Mouse (Mus musculus) ES-E14 (cell line): ENCODE measurements around the gene Chrm3. TPM values are rescaled to one million over a fixed set of nuclear protein-coding genes. Genes with fewer than 3 reads are reported as not detected.

Experiments used
- DNase-seq: peaks from one replicate; pipeline ENCODE4 v3.0.0-alpha.2; 2013; ENCODE audit warnings: low read depth, low spot score
- H3K27ac ChIP-seq: 2 replicates; pipeline ENCODE4 v1.5.1; 2012; ENCODE audit warnings: low read depth, mild to moderate bottlenecking, low read length, moderate library complexity, mixed read lengths; ENCODE audit not compliant: poor library complexity, insufficient read depth, severe bottlenecking
- H3K36me3 ChIP-seq: 2 replicates; pipeline ENCODE4 v1.6.1; 2012; ENCODE audit warnings: mild to moderate bottlenecking, low read length, moderate library complexity, mixed read lengths; ENCODE audit not compliant: control insufficient read depth, poor library complexity, insufficient read depth, severe bottlenecking
- H3K4me1 ChIP-seq, 2 experiments: fragments of 150-350 bp in 1 of 2; sonication (generic) in 1 of 2; 2 replicates each; pipeline ENCODE4 v1.6.1; 2012; ENCODE audit warnings: low read length in 2 of 2, mild to moderate bottlenecking in 1 of 2, mixed read lengths in 1 of 2; ENCODE audit not compliant: control insufficient read depth in 2 of 2, insufficient read depth in 2 of 2, poor library complexity in 1 of 2
- H3K4me3 ChIP-seq, 2 experiments: fragments of 150-350 bp in 1 of 2; sonication (generic) in 1 of 2; 2 replicates each; pipeline ENCODE4 v1.5.1; 2012; ENCODE audit warnings: low read length in 2 of 2, low read depth in 1 of 2, mild to moderate bottlenecking in 1 of 2, mixed read lengths in 1 of 2; ENCODE audit not compliant: insufficient read depth in 1 of 2, poor library complexity in 1 of 2, severe bottlenecking in 1 of 2
- H3K9ac ChIP-seq: 2 replicates; pipeline ENCODE4 v1.6.1; 2012; ENCODE audit warnings: low read depth, mild to moderate bottlenecking, low read length, mixed read lengths; ENCODE audit not compliant: poor library complexity, insufficient read depth, severe bottlenecking
- H3K9me3 ChIP-seq: fragments of 150-350 bp; sonication (generic); 2 replicates; pipeline ENCODE4 v1.6.1; 2012; ENCODE audit warnings: low read depth, mild to moderate bottlenecking, low read length; ENCODE audit not compliant: control insufficient read depth, insufficient read depth
- CHD2 ChIP-seq: IDR thresholded peaks from 2 replicates; pipeline ENCODE4 v1.6.1; 2014; ENCODE audit warnings: mild to moderate bottlenecking, low read depth, low read length, inconsistent platforms
- HCFC1 ChIP-seq: IDR thresholded peaks from 2 replicates; pipeline ENCODE4 v1.6.1; 2012; ENCODE audit warnings: low read length, inconsistent platforms, borderline replicate concordance; ENCODE audit not compliant: insufficient read depth
- MAFK ChIP-seq: IDR thresholded peaks from 2 replicates; pipeline ENCODE4 v1.6.1; 2014; ENCODE audit warnings: mild to moderate bottlenecking, low read depth, low read length, inconsistent platforms; ENCODE audit not compliant: insufficient read depth
- ZC3H11A ChIP-seq: IDR thresholded peaks from 2 replicates; pipeline ENCODE4 v1.6.1; 2012; ENCODE audit warnings: low read depth, mild to moderate bottlenecking, inconsistent platforms, low read length, borderline replicate concordance
- ZNF384 ChIP-seq: IDR thresholded peaks from 2 replicates; pipeline ENCODE4 v1.6.1; 2012; ENCODE audit warnings: low read depth, low read length, inconsistent platforms
- in situ Hi-C, 2 experiments: fragments of 600-800 bp; cut with MboI; formaldehyde crosslinking; loops; one replicate each; pipeline ENCODE4 v1.15.1; 2025; ENCODE audit warnings: low sequenced_read_pairs in 2 of 2, inconsistent platforms in 1 of 2; ENCODE audit not compliant: unreplicated experiment in 2 of 2
- total RNA-seq: library from RNA; depleted of rRNA; stranded (reverse); fragments of 300-350 nt; gene quantifications from 2 replicates; pipeline ENCODE4 v1.2.3, GENCODE M21; 2012

The Chrm3 gene
- total RNA-seq, 1 experiment, result 2.7 TPM

GRCm38 (mm10) chr13:10071165-10071564 is 289.5 kb downstream of the Chrm3 start:
- in situ Hi-C loops, result no loop called here
- H3K9ac ChIP-seq, result no peak overlapping the region
- H3K4me3 ChIP-seq, result no peak overlapping the region
- no peaks in the 10 kb centered on the region for H3K4me1 ChIP-seq
- H3K9me3 ChIP-seq, result no peaks in the 10 kb centered on the region
- H3K27ac ChIP-seq, result no peak overlapping the region
- no peak for DNase-seq
- no peaks in the 10 kb centered on the region for H3K36me3 ChIP-seq
- TF ChIP-seq ZC3H11A (no peak), ZNF384 (no peak), CHD2 (no peak), MAFK (no peak), HCFC1 (no peak)

GRCm38 (mm10) chr13:10068927-10069580 is 291.6 kb downstream of the Chrm3 start:
- no peak overlapping the region for H3K27ac ChIP-seq
- no peak overlapping the region for H3K9ac ChIP-seq
- no peak overlapping the region for H3K4me3 ChIP-seq
- in situ Hi-C loops, result no loop called here
- TF ChIP-seq ZC3H11A, result no peak
- TF ChIP-seq MAFK, result no peak
- no peak for TF ChIP-seq ZNF384
- TF ChIP-seq CHD2, result no peak
- no peak for TF ChIP-seq HCFC1
- no peak for DNase-seq
- no peaks in the 10 kb centered on the region for H3K9me3 ChIP-seq
- no peaks in the 10 kb centered on the region for H3K4me1 ChIP-seq
- no peaks in the 10 kb centered on the region for H3K36me3 ChIP-seq

- Histone ChIP-seq H3K4me3 (no peak overlapping the region), H3K4me1 (no peaks in the 10 kb centered on the region), H3K9me3 (no peaks in the 10 kb centered on the region), H3K27ac (no peak overlapping the region), H3K36me3 (no peaks in the 10 kb centered on the region), H3K9ac (no peak overlapping the region)
- in situ Hi-C loops, result no loop called here
- TF ChIP-seq ZNF384 (no peak), MAFK (no peak), HCFC1 (no peak), CHD2 (no peak), ZC3H11A (no peak)
- DNase-seq, result no peak
These were observed 293.6 kb downstream of the Chrm3 start for GRCm38 (mm10) chr13:10066829-10067618.

GRCm38 (mm10) chr13:10065776-10066175 is 294.9 kb downstream of the Chrm3 start:
- H3K36me3 ChIP-seq, result no peaks in the 10 kb centered on the region
- TF ChIP-seq MAFK, result no peak
- no peak for TF ChIP-seq CHD2
- no peak for TF ChIP-seq ZNF384
- TF ChIP-seq ZC3H11A, result no peak
- no peak for TF ChIP-seq HCFC1
- H3K4me3 ChIP-seq, result no peak overlapping the region
- DNase-seq, result no peak
- H3K9me3 ChIP-seq, result no peaks in the 10 kb centered on the region
- no peaks in the 10 kb centered on the region for H3K4me1 ChIP-seq
- in situ Hi-C loops, result no loop called here
- H3K27ac ChIP-seq, result no peak overlapping the region
- H3K9ac ChIP-seq, result no peak overlapping the region
